Mouse (Mus musculus): ENCODE results near the gene Gm4881.

- peak; percentile 5; the same call in 1 of the 2 replicates for TF ChIP-seq CTCF (IDR thresholded peaks at IDR 0.05; ENCODE audit: control insufficient read depth, insufficient read depth, insufficient replicate concordance, low read depth, low read length)
- TF ChIP-seq POLR2A (IDR thresholded peaks at IDR 0.05; ENCODE audit: control insufficient read depth, low read depth, low read length), result peak; percentile 73
These were observed 27.9 kb upstream of the Gm4881 start, which contains the start of gene Rabac1 for GRCm38 (mm10) chr7:24971972-24972893.
